Mouse (Mus musculus) layer of hippocampus, adult 9-11 months (tissue): ENCODE results near the gene Zfp598.
"Not testable (repeated sequence)": the region's sequence is repeated elsewhere in the genome, so short reads cannot be mapped to it uniquely, and the experiment has no call there.

Experiments
- DNase-seq: peaks from one replicate; pipeline ENCODE4 v3.0.0; 2022

Gene Zfp598

DNA sequence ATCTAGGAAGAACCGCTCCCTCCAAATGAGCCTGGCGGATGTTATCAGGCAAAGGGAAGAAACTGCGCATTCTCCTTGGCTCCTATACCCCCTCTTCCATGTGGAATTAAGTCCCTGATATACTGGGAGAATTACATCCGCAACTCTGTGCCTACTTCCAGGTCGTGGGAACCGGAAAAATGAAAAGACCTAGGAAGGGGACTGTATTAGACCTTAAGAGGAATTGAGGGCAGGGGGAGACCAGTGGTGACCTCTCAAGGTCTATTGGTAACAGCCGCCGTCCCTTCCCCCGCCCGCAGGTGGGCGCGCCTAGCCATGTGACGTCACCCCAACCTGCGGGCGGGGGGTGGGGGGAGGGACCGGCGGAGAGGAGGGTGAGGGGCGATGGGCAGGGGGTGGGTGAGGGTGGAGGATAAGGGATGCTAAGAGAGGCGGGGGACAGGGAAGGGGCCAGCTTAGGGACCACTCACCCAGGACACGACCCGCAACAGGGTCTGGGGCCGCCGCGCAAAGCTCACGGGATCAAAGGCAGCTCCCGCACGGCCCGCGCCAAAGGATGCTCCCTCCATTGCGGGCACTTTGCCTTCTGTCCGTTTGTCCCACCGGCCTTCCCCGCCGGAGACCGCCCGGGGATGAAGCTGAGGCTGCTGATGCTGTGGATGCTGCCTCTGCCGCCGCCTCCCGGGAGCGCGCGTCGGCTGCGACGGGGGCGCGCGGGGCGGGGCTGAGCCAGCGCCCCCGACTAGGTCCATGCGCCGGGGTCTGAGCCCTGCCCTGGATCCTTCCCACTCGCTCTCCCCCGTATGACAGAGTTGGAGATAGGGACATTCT lies 20.0 kb downstream of the Zfp598 start, which contains the start of gene Syngr3:
TSS of gene Syngr3 (minus strand) at position 705 of the 831 bp plus-strand sequence.
- no peak for DNase-seq

DNA sequence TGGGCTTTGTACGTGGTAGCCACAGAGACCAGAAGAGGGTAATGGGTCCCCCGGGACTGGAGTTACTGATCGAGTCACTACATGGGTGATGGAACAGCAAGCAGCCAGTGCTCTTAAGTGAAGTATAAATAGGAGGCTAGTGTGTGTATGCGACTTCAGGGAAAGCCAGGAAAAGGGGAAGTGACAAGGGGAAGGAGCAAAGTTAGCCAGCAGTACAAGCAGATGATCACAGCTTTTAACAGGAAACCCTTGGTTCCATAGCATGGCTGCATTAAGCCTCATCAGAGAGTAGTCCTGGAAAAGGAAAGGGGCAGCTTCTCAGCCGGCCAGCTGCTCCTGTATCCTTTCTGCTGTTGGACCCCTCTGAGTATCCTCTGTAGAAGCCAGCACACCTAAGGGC lies 22.9 kb downstream of the Zfp598 start:
- DNase-seq: no peak

- no peak for DNase-seq
Measured at GRCm38 (mm10) chr17:24695326-24696010, 26.0 kb downstream of the Zfp598 start.

GRCm38 (mm10) chr17:24696011-24696697 lies 26.7 kb downstream of the Zfp598 start, which contains the start of the genes Gfer and Noxo1:
Gene Gfer, minus strand, starts transcription at chr17:24696156.
Gene Noxo1, plus strand, starts transcription at chr17:24696234.
- peak; percentile 83 for DNase-seq

DNA sequence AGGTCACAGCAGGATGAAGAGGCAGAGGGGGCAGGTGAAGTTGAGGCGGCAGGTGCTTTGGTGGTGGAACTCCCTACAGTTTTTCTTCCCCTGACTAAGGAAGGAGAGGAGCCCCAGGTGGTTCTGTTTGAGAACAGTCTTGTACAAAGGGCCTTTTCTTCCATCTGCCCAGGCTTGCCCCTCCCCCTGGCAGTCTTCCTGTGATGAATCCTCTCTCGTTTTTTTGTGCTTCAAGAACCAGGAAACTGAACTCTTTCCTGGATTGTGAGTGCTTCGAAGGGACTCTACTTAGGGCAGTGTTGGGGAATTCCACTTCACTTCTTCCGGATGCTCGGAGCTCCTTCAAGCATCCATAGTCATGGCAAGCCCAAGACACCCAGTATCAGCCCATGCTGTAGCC lies 28.5 kb downstream of the Zfp598 start:
- no peak for DNase-seq

DNA sequence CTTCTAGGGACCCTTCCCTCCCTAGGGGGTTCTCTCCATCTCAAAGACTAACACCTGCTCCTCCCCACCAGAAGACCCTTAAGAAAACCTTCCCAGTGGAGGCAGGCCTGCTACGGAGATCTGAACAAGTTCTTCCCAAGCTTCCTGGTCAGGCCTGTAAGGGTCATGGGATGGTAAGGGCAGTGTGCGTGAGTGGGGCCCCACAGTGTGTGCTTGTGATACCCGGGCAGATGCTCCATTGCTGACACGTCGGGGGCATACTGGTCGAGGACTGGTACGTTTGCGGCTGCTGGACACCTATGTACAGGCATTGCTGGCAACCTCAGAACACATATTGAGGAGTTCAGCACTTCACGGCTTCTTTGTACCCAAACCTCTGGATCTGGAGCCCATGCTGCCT lies 29.2 kb downstream of the Zfp598 start:
- no peak for DNase-seq

- no peak for DNase-seq
Measured at GRCm38 (mm10) chr17:24699473-24699872, 30.0 kb downstream of the Zfp598 start.

GRCm38 (mm10) chr17:24701251-24701650 lies 31.8 kb downstream of the Zfp598 start:
- DNase-seq: no peak

DNA sequence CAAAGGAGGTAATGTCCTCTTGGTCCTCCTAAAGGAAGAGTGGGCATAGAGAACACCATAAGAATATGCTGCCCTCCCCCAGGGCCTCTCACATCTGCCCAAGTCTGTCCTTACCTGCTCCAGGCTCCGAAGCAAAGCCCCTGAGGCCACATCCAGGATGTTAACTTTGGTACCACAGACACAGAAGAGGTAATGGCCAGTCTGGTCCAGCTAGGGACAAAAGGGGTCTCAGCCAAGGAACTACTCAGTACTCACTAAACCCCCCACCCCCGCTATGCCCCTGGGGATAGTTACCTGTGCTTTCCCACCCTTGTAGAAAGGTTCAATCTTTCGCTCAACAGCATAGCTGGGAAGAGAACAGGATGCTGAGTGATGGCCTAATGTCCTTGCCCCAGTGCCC lies 36.3 kb downstream of the Zfp598 start:
- DNase-seq: peak; percentile 1

DNA sequence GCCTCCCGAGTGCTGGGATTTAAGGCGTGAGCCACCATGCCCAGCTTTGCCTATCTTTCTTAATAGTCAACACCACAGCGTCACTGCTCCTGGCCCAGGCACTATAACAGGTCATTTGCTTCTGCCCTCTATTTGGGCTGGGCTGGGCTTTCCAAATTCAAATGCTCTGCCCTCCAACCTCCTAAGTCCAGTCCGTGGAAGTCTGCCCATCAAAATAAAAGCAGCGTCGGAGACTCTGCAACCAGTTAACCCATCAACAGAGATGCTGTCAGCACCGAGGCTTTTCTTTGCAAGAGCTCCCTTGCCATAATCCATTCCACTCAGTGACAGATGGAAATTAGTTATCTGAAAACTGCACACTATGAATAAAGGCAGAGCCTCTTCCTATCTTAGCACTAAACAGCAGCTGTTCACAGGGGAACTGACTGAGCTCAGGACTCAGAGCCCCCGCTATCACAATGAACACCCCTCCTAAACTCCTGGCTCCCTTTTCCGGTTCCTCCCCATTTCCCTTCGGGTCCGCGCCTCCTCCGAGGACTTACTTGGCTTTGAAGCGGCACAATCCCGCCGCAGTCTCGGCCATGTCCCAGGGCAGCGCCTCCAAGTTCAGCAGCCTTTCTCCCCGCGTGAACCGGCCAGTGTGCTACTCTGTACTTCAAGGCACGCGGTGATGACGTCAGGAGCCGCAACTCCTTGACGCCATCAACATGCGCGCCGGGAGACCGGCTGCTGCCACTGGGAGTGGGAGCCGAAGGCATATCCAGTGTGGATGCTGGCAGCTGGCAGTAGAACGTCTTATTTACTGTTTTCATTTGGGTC lies 37.7 kb downstream of the Zfp598 start, which contains the start of gene Tbl3:
TSS of gene Tbl3 (minus strand) at position 679 of the 819 bp plus-strand sequence.
- peak; percentile 94 for DNase-seq

DNA sequence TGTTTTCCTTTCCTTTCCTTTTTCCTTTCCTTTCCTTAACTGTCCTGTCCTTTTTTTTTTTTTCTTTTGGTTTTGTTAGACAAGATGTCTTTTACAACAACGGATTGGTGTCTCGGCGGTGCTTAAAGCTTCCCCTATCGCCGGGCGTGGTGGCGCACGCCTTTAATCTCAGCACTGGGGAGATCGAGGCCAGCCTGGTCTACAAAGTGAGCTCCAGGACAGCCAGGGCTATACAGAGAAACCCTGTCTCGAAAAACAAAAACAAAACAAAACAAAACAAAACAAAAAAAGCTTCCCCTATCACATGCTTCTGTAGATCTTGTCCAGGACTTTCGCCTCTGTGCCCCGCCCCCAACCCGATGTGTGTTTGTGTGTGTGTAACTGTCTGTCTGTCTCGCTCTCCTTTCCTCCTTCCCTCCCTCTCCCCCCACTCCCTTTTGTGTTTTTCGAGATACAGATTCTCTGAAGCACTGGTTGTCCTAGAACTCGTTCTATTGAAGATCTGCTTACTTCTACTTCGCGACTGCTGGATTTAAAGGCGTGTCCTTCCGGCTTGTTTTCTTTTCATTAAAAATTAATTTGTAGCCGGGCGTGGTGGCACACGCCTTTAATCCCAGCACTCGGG lies 38.4 kb downstream of the Zfp598 start:
- DNase-seq: no peak

GRCm38 (mm10) chr17:24708646-24709045 lies 39.2 kb downstream of the Zfp598 start:
- no peak for DNase-seq

- DNase-seq: no peak
Measured at GRCm38 (mm10) chr17:24715556-24715955, 46.1 kb downstream of the Zfp598 start.

- DNase-seq: no peak
Measured at GRCm38 (mm10) chr17:24716166-24716682, 46.7 kb downstream of the Zfp598 start.

DNA sequence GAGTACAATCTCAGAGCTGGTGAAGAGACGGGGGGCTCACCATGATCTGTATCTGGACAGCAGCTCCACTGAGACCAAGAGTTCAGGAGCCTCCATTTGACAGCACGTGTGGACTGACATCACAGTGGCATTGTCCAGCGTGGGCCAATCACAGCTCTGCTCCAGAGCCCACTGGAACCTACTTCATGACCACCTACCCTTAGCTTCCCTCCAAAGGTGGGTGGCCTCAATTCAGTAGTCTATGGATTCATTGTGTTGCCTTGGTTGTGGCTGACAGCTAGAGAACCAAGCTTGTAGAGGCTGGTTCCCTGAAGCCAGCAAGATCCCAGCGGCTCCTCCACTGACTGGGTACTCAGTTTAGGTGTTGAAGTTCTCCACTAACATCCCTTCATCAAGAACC lies 48.5 kb downstream of the Zfp598 start, which contains the start of the genes Rnf151 and Rps2:
TSS of gene Rnf151 (minus strand) at position 121 of the 400 bp plus-strand sequence.
TSS of gene Rps2 (plus strand) at position 174 of the 400 bp plus-strand sequence.
- no peak for DNase-seq

DNA sequence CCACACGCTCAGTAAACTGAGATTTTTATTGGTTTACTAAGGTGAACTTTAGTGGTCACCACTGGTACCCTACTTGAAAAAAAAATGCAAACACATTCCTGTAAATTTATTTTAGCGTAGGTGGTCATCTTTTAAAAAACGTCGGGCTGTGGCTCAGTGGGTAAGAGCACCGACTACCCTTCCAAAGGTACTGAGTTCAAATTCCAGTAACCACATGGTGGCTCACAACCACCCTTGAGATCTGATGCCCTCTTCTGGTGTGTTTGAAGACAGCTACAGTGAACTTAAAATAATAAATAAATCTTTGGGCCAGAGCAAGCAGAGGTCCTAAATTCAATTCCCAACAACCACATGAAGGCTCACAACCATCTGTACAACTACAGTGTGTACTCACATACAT lies 49.5 kb downstream of the Zfp598 start:
- DNase-seq: not testable (repeated sequence)

GRCm38 (mm10) chr17:24719494-24720222 lies 50.2 kb downstream of the Zfp598 start:
- peak; percentile 99 for DNase-seq

DNA sequence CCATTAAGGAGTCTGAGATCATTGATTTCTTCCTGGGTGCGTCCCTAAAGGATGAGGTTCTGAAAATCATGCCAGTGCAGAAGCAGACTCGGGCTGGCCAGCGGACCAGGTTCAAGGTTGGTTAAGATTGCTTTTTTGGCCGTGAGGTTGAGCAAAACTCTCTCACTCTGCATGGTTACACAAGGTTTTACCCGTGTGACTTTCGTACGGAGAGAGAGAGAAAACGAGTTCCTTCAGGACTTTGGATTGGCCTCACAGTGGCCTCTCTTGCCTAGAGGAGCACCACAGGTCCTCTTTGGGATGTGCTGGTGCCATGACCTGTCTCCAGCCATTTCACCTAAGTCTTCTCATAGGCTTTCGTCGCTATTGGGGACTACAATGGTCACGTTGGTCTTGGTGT lies 51.1 kb downstream of the Zfp598 start:
- DNase-seq: not testable (repeated sequence)

- not testable (repeated sequence) for DNase-seq
Measured at GRCm38 (mm10) chr17:24721383-24721955, 52.0 kb downstream of the Zfp598 start.

GRCm38 (mm10) chr17:24722220-24722924 lies 52.9 kb downstream of the Zfp598 start:
- DNase-seq: no peak
